Mouse (Mus musculus) intestine, embryonic 15.5 days (tissue): Measurements from ENCODE around the gene Gm20388. TPM values are rescaled to one million over a fixed set of nuclear protein-coding genes. Genes with fewer than 3 reads are reported as not detected.

ENCODE experiments used
- ATAC-seq: fragments of 200-750 bp; cut with Nextera tagmentation; 2 replicates; pipeline ENCODE4 v1.8.0; 2017; ENCODE audit warnings: moderate TSS enrichment, moderate library complexity
- H3K27ac ChIP-seq: fragments of 300-500 bp; sonication (generic); 2 replicates; pipeline ENCODE4 v1.5.1; 2015; ENCODE audit warnings: mild to moderate bottlenecking, inconsistent platforms
- H3K27me3 ChIP-seq: fragments of 300-500 bp; sonication (generic); replicated peaks from 2 replicates; pipeline ENCODE4 v1.6.1; 2015; ENCODE audit warnings: inconsistent platforms
- H3K36me3 ChIP-seq: fragments of 300-500 bp; sonication (generic); 2 replicates; pipeline ENCODE4 v1.6.1; 2015; ENCODE audit warnings: inconsistent platforms
- H3K4me1 ChIP-seq: fragments of 300-500 bp; sonication (generic); replicated peaks from 2 replicates; pipeline ENCODE4 v1.6.1; 2015; ENCODE audit warnings: inconsistent platforms
- H3K4me2 ChIP-seq: fragments of 300-500 bp; sonication (generic); replicated peaks from 2 replicates; pipeline ENCODE4 v1.6.1; 2015; ENCODE audit warnings: mild to moderate bottlenecking, inconsistent platforms
- H3K4me3 ChIP-seq: fragments of 300-500 bp; sonication (generic); replicated peaks from 2 replicates; pipeline ENCODE4 v1.5.1; 2015; ENCODE audit warnings: inconsistent platforms
- H3K9ac ChIP-seq: fragments of 300-500 bp; sonication (generic); 2 replicates; pipeline ENCODE4 v1.6.1; 2015; ENCODE audit warnings: inconsistent platforms
- H3K9me3 ChIP-seq: fragments of 300-500 bp; sonication (generic); 2 replicates; pipeline ENCODE4 v1.6.1; 2016; ENCODE audit warnings: inconsistent platforms
- WGBS: fragments of 180-500 bp; shearing (Covaris S2); methylation state at CpG from one replicate; pipeline ENCODE4 v1.1.7; 2015; 5-methylcytosine and 5-hydroxymethylcytosine counted together
- polyA plus RNA-seq: library from polyadenylated mRNA; unstranded; fragments of >200 nt; fragmentation: Nextera tagmentation; extraction: Ambion mirVana; gene quantifications from 2 replicates; pipeline ENCODE4 v1.2.1, GENCODE M21; 2015

Gene Gm20388
- polyA plus RNA-seq, 1 experiment from 2014 or later, result not detected

- whole genome bisulfite sequencing, result 86% methylated on average over 3 of the region's 3 CpGs
- no peak overlapping the region for H3K4me2 ChIP-seq
Measured at GRCm38 (mm10) chr8:122430646-122431045, 2520.0 kb downstream of the Gm20388 start.

GRCm38 (mm10) chr8:122431694-122432442 lies 2521.2 kb downstream of the Gm20388 start:
- peak overlapping the region; percentile 64 for H3K4me3 ChIP-seq
- H3K9me3 ChIP-seq, result no peaks in the 10 kb centered on the region
- H3K36me3 ChIP-seq, result peaks cover 29% of the 10 kb centered on the region
- H3K27me3 ChIP-seq, result no peaks in the 10 kb centered on the region
- peak; percentile 13; the same call in 1 of the 2 replicates for ATAC-seq
- peaks cover 23% of the 10 kb centered on the region for H3K4me1 ChIP-seq
- H3K27ac ChIP-seq, result peak overlapping the region; percentile 90
- peak overlapping the region; percentile 91 for H3K4me2 ChIP-seq
- H3K9ac ChIP-seq, result peak overlapping the region; percentile 83
- 25% methylated on average over 18 of the region's 18 CpGs for WGBS

More at GRCm38 (mm10) chr8:122430646-122431045, 2520.0 kb downstream of the Gm20388 start:
- Histone ChIP-seq H3K27ac (no peak overlapping the region), H3K9ac (0 out of 2 replicates have a peak overlapping the region, but pooled peaks have one; percentile 1), H3K9me3 (no peaks in the 10 kb centered on the region), H3K36me3 (peaks cover 17% of the 10 kb centered on the region), H3K4me3 (no peak overlapping the region), H3K4me1 (peaks cover 23% of the 10 kb centered on the region), H3K27me3 (no peaks in the 10 kb centered on the region)
- no peak for ATAC-seq

- WGBS, result 3% methylated on average over 45 of the region's 45 CpGs
- Histone ChIP-seq H3K4me3 (peak within 1 kb of the TSS; percentile 64), H3K27ac (peak within 1 kb of the TSS; percentile 90), H3K4me2 (peak within 1 kb of the TSS; percentile 91), H3K27me3 (no peaks in the 10 kb centered on the region), H3K36me3 (peaks cover 30% of the 10 kb centered on the region), H3K9me3 (no peaks in the 10 kb centered on the region), H3K9ac (peak within 1 kb of the TSS; percentile 83), H3K4me1 (peaks cover 24% of the 10 kb centered on the region)
- peak; percentile 94 for ATAC-seq
Measured at GRCm38 (mm10) chr8:122432443-122433268, 2522.0 kb downstream of the Gm20388 start, which contains the start of gene Cyba. Gene Cyba, minus strand, starts transcription at chr8:122432930.

- H3K27ac ChIP-seq, result peak overlapping the region; percentile 90
- H3K4me3 ChIP-seq, result peak overlapping the region; percentile 64; the same call in 1 of the 2 replicates
- H3K9me3 ChIP-seq, result no peaks in the 10 kb centered on the region
- H3K4me1 ChIP-seq, result peaks cover 29% of the 10 kb centered on the region
- 58% methylated on average over 11 of the region's 11 CpGs for whole genome bisulfite sequencing
- H3K4me2 ChIP-seq, result peak overlapping the region; percentile 91
- H3K27me3 ChIP-seq, result no peaks in the 10 kb centered on the region
- peaks cover 31% of the 10 kb centered on the region for H3K36me3 ChIP-seq
- peak overlapping the region; percentile 83; the same call in 1 of the 2 replicates for H3K9ac ChIP-seq
- no peak for ATAC-seq
Measured at GRCm38 (mm10) chr8:122433269-122433905, 2522.7 kb downstream of the Gm20388 start.

GRCm38 (mm10) chr8:122435375-122435774 lies 2524.7 kb downstream of the Gm20388 start:
- 90% methylated on average over 6 of the region's 6 CpGs for WGBS
- Histone ChIP-seq H3K9me3 (no peaks in the 10 kb centered on the region), H3K9ac (no peak overlapping the region), H3K27me3 (no peaks in the 10 kb centered on the region), H3K36me3 (peaks cover 41% of the 10 kb centered on the region), H3K27ac (no peak overlapping the region), H3K4me3 (no peak overlapping the region), H3K4me2 (no peak overlapping the region), H3K4me1 (peaks cover 30% of the 10 kb centered on the region)
- ATAC-seq, result no peak

GRCm38 (mm10) chr8:122436146-122436545 lies 2525.5 kb downstream of the Gm20388 start:
- Histone ChIP-seq H3K9ac (no peak overlapping the region), H3K4me2 (no peak overlapping the region), H3K27ac (no peak overlapping the region), H3K27me3 (no peaks in the 10 kb centered on the region), H3K4me3 (no peak overlapping the region), H3K36me3 (peaks cover 41% of the 10 kb centered on the region), H3K4me1 (peaks cover 23% of the 10 kb centered on the region), H3K9me3 (no peaks in the 10 kb centered on the region)
- WGBS, result 97% methylated on average over 9 of the region's 9 CpGs
- no peak for ATAC-seq

GRCm38 (mm10) chr8:122436586-122437125 lies 2526.0 kb downstream of the Gm20388 start:
- Histone ChIP-seq H3K4me2 (no peak overlapping the region), H3K27ac (no peak overlapping the region), H3K4me3 (no peak overlapping the region), H3K27me3 (no peaks in the 10 kb centered on the region), H3K36me3 (peaks cover 41% of the 10 kb centered on the region), H3K4me1 (peaks cover 21% of the 10 kb centered on the region), H3K9ac (no peak overlapping the region), H3K9me3 (no peaks in the 10 kb centered on the region)
- ATAC-seq, result no peak
- WGBS, result 79% methylated on average over 20 of the region's 20 CpGs

- Histone ChIP-seq H3K36me3 (peaks cover 41% of the 10 kb centered on the region), H3K9ac (no peak overlapping the region), H3K4me3 (no peak overlapping the region), H3K27me3 (no peaks in the 10 kb centered on the region), H3K9me3 (no peaks in the 10 kb centered on the region), H3K27ac (peak overlapping the region; percentile 67), H3K4me2 (peak overlapping the region; percentile 26), H3K4me1 (peaks cover 22% of the 10 kb centered on the region)
- ATAC-seq, result no peak
- WGBS, result 80% methylated on average over 13 of the region's 13 CpGs
Measured at GRCm38 (mm10) chr8:122437708-122438331, 2527.2 kb downstream of the Gm20388 start.

GRCm38 (mm10) chr8:122439336-122439735 lies 2528.7 kb downstream of the Gm20388 start:
- Histone ChIP-seq H3K9ac (no peak overlapping the region), H3K4me1 (peaks cover 14% of the 10 kb centered on the region), H3K36me3 (peaks cover 37% of the 10 kb centered on the region), H3K27me3 (no peaks in the 10 kb centered on the region), H3K27ac (no peak overlapping the region), H3K4me2 (no peak overlapping the region), H3K4me3 (no peak overlapping the region), H3K9me3 (no peaks in the 10 kb centered on the region)
- no peak for ATAC-seq
- 95% methylated on average over 16 of the region's 16 CpGs for WGBS

- Histone ChIP-seq H3K4me1 (peaks cover 29% of the 10 kb centered on the region), H3K9ac (no peak overlapping the region), H3K9me3 (no peaks in the 10 kb centered on the region), H3K4me3 (no peak overlapping the region), H3K36me3 (peaks cover 22% of the 10 kb centered on the region), H3K4me2 (no peak overlapping the region), H3K27me3 (no peaks in the 10 kb centered on the region), H3K27ac (no peak overlapping the region)
- no peak for ATAC-seq
- 74% methylated on average over 1 of the region's 1 CpGs for WGBS
Measured at GRCm38 (mm10) chr8:122441326-122441725, 2530.7 kb downstream of the Gm20388 start.

- Histone ChIP-seq H3K4me2 (peak overlapping the region; percentile 96), H3K27ac (peak overlapping the region; percentile 78), H3K9me3 (no peaks in the 10 kb centered on the region), H3K4me1 (peaks cover 29% of the 10 kb centered on the region), H3K4me3 (peak overlapping the region; percentile 68), H3K9ac (peak overlapping the region; percentile 66), H3K36me3 (peaks cover 11% of the 10 kb centered on the region), H3K27me3 (no peaks in the 10 kb centered on the region)
- WGBS, result 16% methylated on average over 7 of the region's 7 CpGs
- no peak for ATAC-seq
Measured at GRCm38 (mm10) chr8:122442356-122442755, 2531.7 kb downstream of the Gm20388 start.
